Mouse (Mus musculus) layer of hippocampus, postnatal 25 days (tissue): Measurements from ENCODE around the gene Cc2d1a. TPM values are rescaled to one million over a fixed set of nuclear protein-coding genes. Genes with fewer than 3 reads are reported as not detected.

ENCODE experiments used
- DNase-seq, 2 experiments: peaks; one replicate each; pipeline ENCODE4 v3.0.0; 2022; ENCODE audit warnings: mixed read lengths in 2 of 2, low spot score in 1 of 2; ENCODE audit errors: extremely low spot score in 1 of 2
- total RNA-seq, 2 experiments: library from RNA; stranded (reverse); gene quantifications; 2 replicates each; pipeline ENCODE4 v1.2.3; 2021

Cc2d1a gene
- total RNA-seq = 10 to 100 TPM; 52.6 to 54.0 TPM

GRCm38 (mm10) chr8:84147769-84148530 is at the start of gene Cc2d1a, which contains the start of gene 4930432K21Rik:
Gene Cc2d1a (minus strand): TSS chr8:84147936.
Gene 4930432K21Rik (plus strand): TSS chr8:84148025.
- peak; percentile 84 to 86 for DNase-seq

- DNase-seq = peak; percentile 65 to 70
These were observed 49.6 kb upstream of the Cc2d1a start for GRCm38 (mm10) chr8:84197141-84197921.

- DNase-seq = no peak
These were observed 46.5 kb upstream of the Cc2d1a start for GRCm38 (mm10) chr8:84194224-84194743.

- no peak for DNase-seq
These were observed 45.8 kb upstream of the Cc2d1a start for GRCm38 (mm10) chr8:84193566-84193965.

GRCm38 (mm10) chr8:84193161-84193560 is 45.4 kb upstream of the Cc2d1a start:
- DNase-seq = no peak

- DNase-seq = peak in 1 of 2 experiments; percentile 67
These were observed 44.8 kb upstream of the Cc2d1a start for GRCm38 (mm10) chr8:84192555-84192954.

GRCm38 (mm10) chr8:84192023-84192422 is 44.3 kb upstream of the Cc2d1a start:
- DNase-seq = no peak

GRCm38 (mm10) chr8:84190191-84190867 is 42.6 kb upstream of the Cc2d1a start:
- DNase-seq = no peak

GRCm38 (mm10) chr8:84189603-84190002 is 41.9 kb upstream of the Cc2d1a start:
- no peak for DNase-seq

- no peak for DNase-seq
These were observed 40.9 kb upstream of the Cc2d1a start for GRCm38 (mm10) chr8:84188671-84189070.

GRCm38 (mm10) chr8:84187065-84187755 is 39.5 kb upstream of the Cc2d1a start:
- DNase-seq = no peak

GRCm38 (mm10) chr8:84186547-84186946 is 38.8 kb upstream of the Cc2d1a start:
- peak in 1 of 2 experiments; percentile 70 for DNase-seq

- no peak for DNase-seq
These were observed 37.4 kb upstream of the Cc2d1a start, which contains the start of gene Nanos3 for GRCm38 (mm10) chr8:84185117-84185516. Gene Nanos3 (minus strand): TSS chr8:84185217.

GRCm38 (mm10) chr8:84184085-84185043 is 36.6 kb upstream of the Cc2d1a start:
- DNase-seq = no peak

- DNase-seq = no peak
These were observed 35.7 kb upstream of the Cc2d1a start for GRCm38 (mm10) chr8:84183261-84184084.

GRCm38 (mm10) chr8:84182833-84183232 is 35.1 kb upstream of the Cc2d1a start:
- DNase-seq = no peak

- DNase-seq = no peak
These were observed 32.9 kb upstream of the Cc2d1a start for GRCm38 (mm10) chr8:84180530-84181190.
